Mouse (Mus musculus): ENCODE measurements at regions not wholly inside any gene's neighbourhood (a gene's known extent, or its start where the extent isn't known, plus 50 kb on each side); places are given as distances from the start of the nearest gene placed in this dataset.

GRCm38 (mm10) chr10:17385181-17385580, 337.8 kb upstream of the Cited2 start:
- no peak overlapping the region for H3K9ac ChIP-seq (ENCODE audit: low read depth, low read length)
- no peak for TF ChIP-seq CTCF (IDR thresholded peaks at IDR 0.05; ENCODE audit: low read depth, low read length)
- no peak for TF ChIP-seq POLR2A (IDR thresholded peaks at IDR 0.05; ENCODE audit: extremely low read depth, insufficient read depth, low read length)
- no peaks in the 10 kb centered on the region for H3K36me3 ChIP-seq (ENCODE audit: control insufficient read depth, insufficient read depth, low read length)
- DNase-seq (ENCODE audit: extremely low read depth, low read depth, low spot score) = peak; percentile 58
- peaks cover 2% of the 10 kb centered on the region; the same call in 1 of the 2 replicates for H3K4me1 ChIP-seq (ENCODE audit: control insufficient read depth, insufficient read depth, low read length)
- H3K79me2 ChIP-seq (ENCODE audit: control insufficient read depth, insufficient read depth, low read length) = no peaks in the 10 kb centered on the region
- 13% methylated on average over 1 of the region's 1 CpGs for WGBS
- no peak overlapping the region for H3K4me3 ChIP-seq (ENCODE audit: insufficient read depth, low read depth, low read length)
- H3K27ac ChIP-seq (replicated peaks; ENCODE audit: insufficient read depth, low read depth, low read length) = no peak overlapping the region
- no peaks in the 10 kb centered on the region for H3K27me3 ChIP-seq (ENCODE audit: control insufficient read depth, insufficient read depth, low read length)

GRCm38 (mm10) chr10:17387296-17387695, 335.7 kb upstream of the Cited2 start:
- Histone ChIP-seq H3K4me1 (ENCODE audit: control insufficient read depth, insufficient read depth, low read length) (peaks cover 2% of the 10 kb centered on the region; the same call in 1 of the 2 replicates), H3K79me2 (ENCODE audit: control insufficient read depth, insufficient read depth, low read length) (no peaks in the 10 kb centered on the region), H3K9ac (ENCODE audit: low read depth, low read length) (no peak overlapping the region), H3K36me3 (ENCODE audit: control insufficient read depth, insufficient read depth, low read length) (no peaks in the 10 kb centered on the region), H3K4me3 (ENCODE audit: insufficient read depth, low read depth, low read length) (no peak overlapping the region), H3K27ac (replicated peaks; ENCODE audit: insufficient read depth, low read depth, low read length) (no peak overlapping the region), H3K27me3 (ENCODE audit: control insufficient read depth, insufficient read depth, low read length) (no peaks in the 10 kb centered on the region)
- 86% methylated on average over 4 of the region's 4 CpGs for WGBS
- no peak for DNase-seq (ENCODE audit: extremely low read depth, low read depth, low spot score)
- no peak for TF ChIP-seq POLR2A (IDR thresholded peaks at IDR 0.05; ENCODE audit: extremely low read depth, insufficient read depth, low read length)
- no peak for TF ChIP-seq CTCF (IDR thresholded peaks at IDR 0.05; ENCODE audit: low read depth, low read length)

- Histone ChIP-seq H3K4me3 (ENCODE audit: insufficient read depth, low read depth, low read length) (no peak overlapping the region), H3K79me2 (ENCODE audit: control insufficient read depth, insufficient read depth, low read length) (no peaks in the 10 kb centered on the region), H3K36me3 (ENCODE audit: control insufficient read depth, insufficient read depth, low read length) (no peaks in the 10 kb centered on the region), H3K27ac (replicated peaks; ENCODE audit: insufficient read depth, low read depth, low read length) (no peak overlapping the region), H3K9ac (ENCODE audit: low read depth, low read length) (no peak overlapping the region), H3K4me1 (ENCODE audit: control insufficient read depth, insufficient read depth, low read length) (no peaks in the 10 kb centered on the region), H3K27me3 (ENCODE audit: control insufficient read depth, insufficient read depth, low read length) (no peaks in the 10 kb centered on the region)
- no peak for TF ChIP-seq CTCF (IDR thresholded peaks at IDR 0.05; ENCODE audit: low read depth, low read length)
- TF ChIP-seq POLR2A (IDR thresholded peaks at IDR 0.05; ENCODE audit: extremely low read depth, insufficient read depth, low read length) = no peak
- WGBS = 93% methylated on average over 8 of the region's 8 CpGs
- DNase-seq (ENCODE audit: extremely low read depth, low read depth, low spot score) = no peak
These were observed 327.4 kb upstream of the Cited2 start for GRCm38 (mm10) chr10:17395495-17396224.

- Histone ChIP-seq H3K9ac (ENCODE audit: low read depth, low read length) (no peak overlapping the region), H3K27ac (replicated peaks; ENCODE audit: insufficient read depth, low read depth, low read length) (no peak overlapping the region), H3K79me2 (ENCODE audit: control insufficient read depth, insufficient read depth, low read length) (no peaks in the 10 kb centered on the region), H3K27me3 (ENCODE audit: control insufficient read depth, insufficient read depth, low read length) (no peaks in the 10 kb centered on the region), H3K36me3 (ENCODE audit: control insufficient read depth, insufficient read depth, low read length) (no peaks in the 10 kb centered on the region), H3K4me3 (ENCODE audit: insufficient read depth, low read depth, low read length) (no peak overlapping the region), H3K4me1 (ENCODE audit: control insufficient read depth, insufficient read depth, low read length) (no peaks in the 10 kb centered on the region; the same call in 1 of the 2 replicates)
- TF ChIP-seq CTCF (IDR thresholded peaks at IDR 0.05; ENCODE audit: low read depth, low read length) = no peak
- no peak for TF ChIP-seq POLR2A (IDR thresholded peaks at IDR 0.05; ENCODE audit: extremely low read depth, insufficient read depth, low read length)
- DNase-seq (ENCODE audit: extremely low read depth, low read depth, low spot score) = no peak
These were observed 319.1 kb upstream of the Cited2 start for GRCm38 (mm10) chr10:17403899-17404298.

GRCm38 (mm10) chr10:17407854-17408606, 315.0 kb upstream of the Cited2 start:
- Histone ChIP-seq H3K36me3 (ENCODE audit: control insufficient read depth, insufficient read depth, low read length) (no peaks in the 10 kb centered on the region), H3K27ac (replicated peaks; ENCODE audit: insufficient read depth, low read depth, low read length) (0 out of 2 replicates have a peak overlapping the region, but pooled peaks have one; percentile 27), H3K4me3 (ENCODE audit: insufficient read depth, low read depth, low read length) (no peak overlapping the region), H3K27me3 (ENCODE audit: control insufficient read depth, insufficient read depth, low read length) (no peaks in the 10 kb centered on the region), H3K4me1 (ENCODE audit: control insufficient read depth, insufficient read depth, low read length) (peaks cover 7% of the 10 kb centered on the region), H3K9ac (ENCODE audit: low read depth, low read length) (no peak overlapping the region), H3K79me2 (ENCODE audit: control insufficient read depth, insufficient read depth, low read length) (no peaks in the 10 kb centered on the region)
- DNase-seq (ENCODE audit: extremely low read depth, low read depth, low spot score) = peak; percentile 88
- 27% methylated on average over 2 of the region's 2 CpGs for WGBS
- TF ChIP-seq POLR2A (IDR thresholded peaks at IDR 0.05; ENCODE audit: extremely low read depth, insufficient read depth, low read length) (no peak), CTCF (IDR thresholded peaks at IDR 0.05; ENCODE audit: low read depth, low read length) (no peak)

- Histone ChIP-seq H3K4me3 (ENCODE audit: insufficient read depth, low read depth, low read length) (no peak overlapping the region), H3K9ac (ENCODE audit: low read depth, low read length) (no peak overlapping the region), H3K79me2 (ENCODE audit: control insufficient read depth, insufficient read depth, low read length) (no peaks in the 10 kb centered on the region), H3K36me3 (ENCODE audit: control insufficient read depth, insufficient read depth, low read length) (no peaks in the 10 kb centered on the region), H3K27ac (replicated peaks; ENCODE audit: insufficient read depth, low read depth, low read length) (no peak overlapping the region), H3K4me1 (ENCODE audit: control insufficient read depth, insufficient read depth, low read length) (peaks cover 7% of the 10 kb centered on the region), H3K27me3 (ENCODE audit: control insufficient read depth, insufficient read depth, low read length) (no peaks in the 10 kb centered on the region)
- TF ChIP-seq POLR2A (IDR thresholded peaks at IDR 0.05; ENCODE audit: extremely low read depth, insufficient read depth, low read length) (no peak), CTCF (IDR thresholded peaks at IDR 0.05; ENCODE audit: low read depth, low read length) (no peak)
- WGBS = 88% methylated on average over 1 of the region's 1 CpGs
- no peak for DNase-seq (ENCODE audit: extremely low read depth, low read depth, low spot score)
These were observed 314.2 kb upstream of the Cited2 start for GRCm38 (mm10) chr10:17408781-17409180.
